Mouse (Mus musculus): ENCODE data around the gene Prss44. TPM values are rescaled to one million over a fixed set of nuclear protein-coding genes. Genes with fewer than 3 reads are reported as not detected.
"Not testable (repeated sequence)": the region's sequence is repeated elsewhere in the genome, so short reads cannot be mapped to it uniquely, and the experiment has no call there.

Gene Prss44
- polyA plus RNA-seq, 1 experiment from 2014 or later = not detected

GRCm38 (mm10) chr9:110797013-110797412 lies 16.8 kb upstream of the Prss44 start:
- no peak overlapping the region for H3K4me3 ChIP-seq
- no peak overlapping the region for H3K27ac ChIP-seq
- no peaks in the 10 kb centered on the region for H3K4me1 ChIP-seq
- H3K27me3 ChIP-seq (ENCODE audit: poor library complexity, severe bottlenecking) = no peaks in the 10 kb centered on the region
- H3K9me3 ChIP-seq = no peaks in the 10 kb centered on the region
- H3K36me3 ChIP-seq (replicated peaks) = no peaks in the 10 kb centered on the region
- WGBS = 87% methylated on average over 10 of the region's 10 CpGs
- no peak for DNase-seq (ENCODE audit: extremely low spot score, low spot score)

- no peak within 1 kb of the TSS for H3K4me3 ChIP-seq
- no peaks in the 10 kb centered on the region for H3K36me3 ChIP-seq (replicated peaks)
- no peaks in the 10 kb centered on the region for H3K9me3 ChIP-seq
- no peak for DNase-seq (ENCODE audit: extremely low spot score, low spot score)
- WGBS = 91% methylated on average over 14 of the region's 14 CpGs
- H3K4me1 ChIP-seq = peaks cover under 1% of the 10 kb centered on the region; the same call in 1 of the 2 replicates
- H3K27me3 ChIP-seq (ENCODE audit: poor library complexity, severe bottlenecking) = no peaks in the 10 kb centered on the region
- no peak within 1 kb of the TSS for H3K27ac ChIP-seq
These were observed 15.9 kb upstream of the Prss44 start, which contains the start of gene Prss42 for GRCm38 (mm10) chr9:110797866-110798265. Gene Prss42, plus strand, starts transcription at chr9:110798166.

GRCm38 (mm10) chr9:110800834-110801479 lies 12.8 kb upstream of the Prss44 start:
- DNase-seq (ENCODE audit: extremely low spot score, low spot score) = no peak

DNA sequence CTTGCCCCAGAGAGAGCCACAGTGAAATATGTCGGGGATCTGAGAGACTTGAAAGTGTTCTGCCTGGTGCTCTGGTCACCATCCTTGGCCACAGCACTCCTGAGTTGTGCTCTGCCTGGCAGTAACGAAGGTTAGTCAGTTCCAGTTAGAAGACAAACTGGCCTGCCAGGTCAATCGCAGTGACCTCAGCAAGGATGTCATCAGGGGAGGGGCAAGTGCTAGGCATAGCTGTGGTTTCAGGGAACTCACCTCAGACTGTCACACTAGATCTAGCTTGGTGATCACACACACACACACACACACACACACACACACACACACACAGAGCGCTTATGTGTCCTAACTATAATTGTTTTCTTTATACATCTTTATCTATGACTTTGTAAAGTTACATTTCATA lies 10.5 kb upstream of the Prss44 start:
- Histone ChIP-seq H3K9me3 (no peaks in the 10 kb centered on the region), H3K4me3 (no peak overlapping the region), H3K4me1 (peaks cover 5% of the 10 kb centered on the region), H3K27me3 (ENCODE audit: poor library complexity, severe bottlenecking) (no peaks in the 10 kb centered on the region), H3K36me3 (replicated peaks) (no peaks in the 10 kb centered on the region), H3K27ac (no peak overlapping the region)
- no peak for DNase-seq (ENCODE audit: extremely low spot score, low spot score)
- 70% methylated on average over 4 of the region's 4 CpGs for WGBS

More at GRCm38 (mm10) chr9:110800834-110801479, 12.8 kb upstream of the Prss44 start:
- Histone ChIP-seq H3K36me3 (replicated peaks) (no peaks in the 10 kb centered on the region), H3K27ac (no peak overlapping the region), H3K4me1 (peaks cover 5% of the 10 kb centered on the region), H3K4me3 (no peak overlapping the region), H3K27me3 (ENCODE audit: poor library complexity, severe bottlenecking) (no peaks in the 10 kb centered on the region), H3K9me3 (no peaks in the 10 kb centered on the region)
- WGBS = 91% methylated on average over 8 of the region's 8 CpGs

DNA sequence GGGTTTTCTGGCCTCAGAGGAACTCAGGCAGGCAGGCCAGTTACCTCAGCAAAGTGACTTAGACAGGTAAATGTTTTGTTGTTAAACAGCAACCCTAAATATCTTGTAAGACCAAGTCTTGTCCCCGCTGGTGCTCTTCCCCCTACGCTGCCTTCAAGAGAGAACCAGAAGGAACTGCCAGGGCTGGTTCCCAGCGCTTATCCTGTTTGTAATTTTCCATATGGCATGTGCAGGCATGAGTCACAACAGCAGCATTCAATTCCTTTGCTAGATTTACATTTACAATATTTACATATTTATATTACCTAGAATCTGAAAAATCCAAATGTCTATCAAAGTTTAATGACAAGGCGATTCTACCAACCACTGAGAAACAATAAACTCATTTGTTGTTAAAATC lies 3.7 kb upstream of the Prss44 start:
- WGBS = 88% methylated on average over 4 of the region's 4 CpGs
- no peaks in the 10 kb centered on the region for H3K9me3 ChIP-seq
- H3K4me3 ChIP-seq = no peak overlapping the region
- no peak for DNase-seq (ENCODE audit: extremely low spot score, low spot score)
- no peak overlapping the region for H3K27ac ChIP-seq
- no peaks in the 10 kb centered on the region for H3K4me1 ChIP-seq
- H3K27me3 ChIP-seq (ENCODE audit: poor library complexity, severe bottlenecking) = 0 out of 2 replicates have a peak, but pooled peaks cover 5% of the 10 kb centered on the region
- H3K36me3 ChIP-seq (replicated peaks) = no peaks in the 10 kb centered on the region

- H3K4me3 ChIP-seq; H3K27me3 ChIP-seq (ENCODE audit: poor library complexity, severe bottlenecking); H3K9me3 ChIP-seq; H3K27ac ChIP-seq; DNase-seq (ENCODE audit: extremely low spot score, low spot score); H3K4me1 ChIP-seq; H3K36me3 ChIP-seq (replicated peaks): not testable (repeated sequence)
These were observed 6.8 kb downstream of the Prss44 start for GRCm38 (mm10) chr9:110820546-110820945.

DNA sequence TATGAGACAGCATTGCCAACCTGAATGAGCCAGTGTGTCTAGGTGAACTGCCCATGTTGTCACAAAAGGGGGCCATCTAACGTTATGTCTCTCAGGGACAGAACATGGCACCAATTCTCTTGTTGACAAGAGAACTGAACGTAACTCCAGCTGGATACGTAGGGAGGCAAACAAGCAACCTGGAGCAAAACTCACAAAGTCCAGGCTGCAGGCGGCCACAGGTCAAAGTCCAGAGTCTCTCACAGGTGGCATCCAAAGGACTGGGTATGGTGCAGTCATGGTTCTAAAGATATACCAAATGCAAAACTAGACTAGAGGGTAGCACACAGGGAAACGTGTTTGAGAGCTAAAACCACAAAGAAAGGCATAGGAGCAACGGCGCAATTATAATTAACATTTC lies 7.6 kb downstream of the Prss44 start:
- DNase-seq (ENCODE audit: extremely low spot score, low spot score) = no peak
- no peaks in the 10 kb centered on the region for H3K4me1 ChIP-seq
- H3K4me3 ChIP-seq = no peak overlapping the region
- WGBS = 87% methylated on average over 7 of the region's 7 CpGs
- H3K9me3 ChIP-seq = no peaks in the 10 kb centered on the region
- H3K36me3 ChIP-seq (replicated peaks) = no peaks in the 10 kb centered on the region
- H3K27me3 ChIP-seq (ENCODE audit: poor library complexity, severe bottlenecking) = no peaks in the 10 kb centered on the region
- H3K27ac ChIP-seq = no peak overlapping the region

GRCm38 (mm10) chr9:110825426-110825825 lies 11.6 kb downstream of the Prss44 start:
- Histone ChIP-seq H3K4me3 (no peak overlapping the region), H3K27me3 (ENCODE audit: poor library complexity, severe bottlenecking) (no peaks in the 10 kb centered on the region), H3K36me3 (replicated peaks) (no peaks in the 10 kb centered on the region), H3K4me1 (no peaks in the 10 kb centered on the region), H3K9me3 (no peaks in the 10 kb centered on the region), H3K27ac (no peak overlapping the region)
- no peak for DNase-seq (ENCODE audit: extremely low spot score, low spot score)
- WGBS = 84% methylated on average over 4 of the region's 4 CpGs

DNA sequence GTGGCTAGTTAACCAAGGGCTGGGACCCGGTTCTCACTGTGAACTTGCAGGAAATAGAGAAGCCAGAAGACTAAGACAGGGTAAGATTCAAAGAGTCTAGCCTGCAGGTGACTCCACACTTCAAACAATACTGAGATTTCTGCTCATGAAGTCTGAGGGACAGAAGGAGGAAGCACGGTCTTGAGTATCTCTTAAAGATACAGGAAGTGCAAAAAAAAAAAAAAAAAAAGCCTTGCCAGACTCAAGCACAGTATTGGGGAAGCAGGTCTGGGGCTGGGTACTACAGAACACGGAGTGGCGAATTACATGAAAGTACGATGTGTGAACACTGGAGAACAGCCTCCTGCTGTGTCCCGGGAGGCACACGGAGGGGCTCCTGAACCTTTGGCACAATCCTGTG lies 12.0 kb downstream of the Prss44 start:
- Histone ChIP-seq H3K36me3 (replicated peaks) (no peaks in the 10 kb centered on the region), H3K4me3 (no peak overlapping the region), H3K27ac (no peak overlapping the region), H3K27me3 (ENCODE audit: poor library complexity, severe bottlenecking) (no peaks in the 10 kb centered on the region), H3K4me1 (no peaks in the 10 kb centered on the region), H3K9me3 (no peaks in the 10 kb centered on the region)
- WGBS = 80% methylated on average over 7 of the region's 7 CpGs
- no peak for DNase-seq (ENCODE audit: extremely low spot score, low spot score)

DNA sequence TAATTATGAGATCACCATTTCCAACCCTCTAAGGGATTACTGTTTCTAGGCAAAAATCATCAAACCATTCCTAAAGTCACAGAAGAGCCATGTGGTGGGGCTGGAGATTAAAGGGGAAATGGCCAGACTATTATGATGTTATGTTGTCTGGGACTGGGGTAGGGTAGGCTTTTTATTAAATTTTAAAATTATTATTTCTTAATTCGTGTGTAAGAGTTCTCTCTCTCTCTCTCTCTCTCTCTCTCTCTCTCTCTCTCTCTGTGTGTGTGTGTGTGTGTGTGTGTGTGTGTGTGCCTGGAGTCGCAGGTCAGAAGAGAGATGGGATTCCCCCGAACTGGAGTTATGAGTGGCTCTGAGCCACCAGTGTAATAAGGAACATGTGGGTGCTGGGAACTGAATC lies 12.6 kb downstream of the Prss44 start, which contains the start of gene Prss43:
Prss43 (plus strand) TSS at position 301 of the 400 bp plus-strand sequence.
- no peaks in the 10 kb centered on the region for H3K4me1 ChIP-seq
- H3K9me3 ChIP-seq = no peaks in the 10 kb centered on the region
- no peaks in the 10 kb centered on the region for H3K27me3 ChIP-seq (ENCODE audit: poor library complexity, severe bottlenecking)
- H3K36me3 ChIP-seq (replicated peaks) = no peaks in the 10 kb centered on the region
- no peak within 1 kb of the TSS for H3K27ac ChIP-seq
- 81% methylated on average over 3 of the region's 3 CpGs for WGBS
- no peak within 1 kb of the TSS for H3K4me3 ChIP-seq
- DNase-seq (ENCODE audit: extremely low spot score, low spot score) = no peak

- DNase-seq (ENCODE audit: extremely low spot score, low spot score) = no peak
- H3K9me3 ChIP-seq = no peaks in the 10 kb centered on the region
- 89% methylated on average over 5 of the region's 5 CpGs for whole genome bisulfite sequencing
- H3K27me3 ChIP-seq (ENCODE audit: poor library complexity, severe bottlenecking) = no peaks in the 10 kb centered on the region
- no peak overlapping the region for H3K4me3 ChIP-seq
- no peaks in the 10 kb centered on the region for H3K36me3 ChIP-seq (replicated peaks)
- peaks cover 11% of the 10 kb centered on the region for H3K4me1 ChIP-seq
- H3K27ac ChIP-seq = no peak overlapping the region
These were observed 19.2 kb downstream of the Prss44 start for GRCm38 (mm10) chr9:110833021-110833420.

GRCm38 (mm10) chr9:110834411-110834810 lies 20.6 kb downstream of the Prss44 start, which contains the start of gene Prss45:
Gene Prss45, plus strand, starts transcription at chr9:110834588.
- DNase-seq (ENCODE audit: extremely low spot score, low spot score) = no peak
- 82% methylated on average over 19 of the region's 19 CpGs for WGBS

GRCm38 (mm10) chr9:110834961-110835360 lies 21.2 kb downstream of the Prss44 start:
- peaks cover 11% of the 10 kb centered on the region for H3K4me1 ChIP-seq
- WGBS = 36% methylated on average over 10 of the region's 10 CpGs
- DNase-seq (ENCODE audit: extremely low spot score, low spot score) = no peak
- H3K27me3 ChIP-seq (ENCODE audit: poor library complexity, severe bottlenecking) = no peaks in the 10 kb centered on the region
- H3K36me3 ChIP-seq (replicated peaks) = no peaks in the 10 kb centered on the region
- no peak overlapping the region for H3K4me3 ChIP-seq
- no peaks in the 10 kb centered on the region for H3K9me3 ChIP-seq
- no peak overlapping the region for H3K27ac ChIP-seq

More at GRCm38 (mm10) chr9:110834411-110834810, 20.6 kb downstream of the Prss44 start, which contains the start of gene Prss45:
- peaks cover 11% of the 10 kb centered on the region for H3K4me1 ChIP-seq
- H3K36me3 ChIP-seq (replicated peaks) = no peaks in the 10 kb centered on the region
- H3K9me3 ChIP-seq = no peaks in the 10 kb centered on the region
- H3K27ac ChIP-seq = no peak within 1 kb of the TSS
- H3K27me3 ChIP-seq (ENCODE audit: poor library complexity, severe bottlenecking) = no peaks in the 10 kb centered on the region
- H3K4me3 ChIP-seq = no peak within 1 kb of the TSS
